Mouse (Mus musculus): ENCODE data around the gene Taf4. TPM values are rescaled to one million over a fixed set of nuclear protein-coding genes. Genes with fewer than 3 reads are reported as not detected.

The Taf4 gene
- polyA plus RNA-seq, 1 experiment from 2014 or later, result 2.1 TPM

DNA sequence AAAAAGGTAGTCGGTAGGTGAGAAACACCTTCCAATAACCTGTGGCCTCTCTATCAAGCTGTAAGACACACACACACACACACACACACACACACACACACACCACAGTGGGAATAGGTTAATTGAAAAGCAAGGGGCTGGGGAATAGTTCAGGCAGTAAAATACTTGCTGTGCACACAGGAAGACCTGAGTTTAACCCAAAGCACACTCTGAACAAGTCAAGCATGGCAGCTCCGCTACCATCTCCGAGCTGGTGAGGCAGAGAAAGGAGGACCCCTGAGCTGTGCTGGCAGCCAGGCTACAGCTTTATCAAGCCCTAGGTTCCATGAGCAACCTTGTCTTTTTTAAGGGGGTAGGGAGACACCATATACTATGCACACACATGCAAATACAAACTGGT, 7.3 kb downstream of the Taf4 start:
- Histone ChIP-seq H3K9ac (no peak overlapping the region), H3K27me3 (no peaks in the 10 kb centered on the region), H3K4me1 (replicated peaks) (peaks cover 94% of the 10 kb centered on the region), H3K27ac (no peak overlapping the region), H3K9me3 (replicated peaks) (no peaks in the 10 kb centered on the region), H3K36me3 (no peaks in the 10 kb centered on the region), H3K4me2 (no peak overlapping the region), H3K4me3 (no peak overlapping the region)
- ATAC-seq (replicated peaks; ENCODE audit: insufficient number of reproducible peaks, insufficient read depth, low FRiP score, low read depth), result no peak
- 77% methylated on average over 3 of the region's 3 CpGs for WGBS

DNA sequence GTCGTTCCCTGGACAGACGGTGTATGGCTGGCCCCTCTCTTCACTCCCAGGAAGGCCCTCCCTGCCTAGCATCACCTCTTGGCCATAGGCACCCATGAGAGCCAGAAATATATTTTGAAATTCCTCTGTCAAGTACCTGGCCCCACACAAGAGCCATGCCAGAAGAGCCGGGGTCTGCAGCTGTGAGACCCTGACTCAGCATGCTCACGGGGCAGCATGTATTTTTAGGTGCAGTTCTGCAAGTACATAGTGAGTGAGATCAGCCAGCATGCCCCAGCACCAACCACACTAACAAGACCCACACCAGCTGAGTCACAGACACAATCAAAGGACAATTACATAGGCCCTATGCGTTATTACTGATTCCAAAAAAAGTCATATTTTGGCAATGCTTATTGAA, 8.8 kb downstream of the Taf4 start:
- Histone ChIP-seq H3K9me3 (replicated peaks) (no peaks in the 10 kb centered on the region), H3K4me3 (no peak overlapping the region), H3K4me1 (replicated peaks) (peaks cover 82% of the 10 kb centered on the region), H3K27me3 (no peaks in the 10 kb centered on the region), H3K36me3 (no peaks in the 10 kb centered on the region), H3K27ac (peak overlapping the region; percentile 6; the same call in 1 of the 2 replicates), H3K4me2 (peak overlapping the region; percentile 25), H3K9ac (no peak overlapping the region)
- 40% methylated on average over 5 of the region's 5 CpGs for WGBS
- peak; percentile 65 for ATAC-seq (replicated peaks; ENCODE audit: insufficient number of reproducible peaks, insufficient read depth, low FRiP score, low read depth)

DNA sequence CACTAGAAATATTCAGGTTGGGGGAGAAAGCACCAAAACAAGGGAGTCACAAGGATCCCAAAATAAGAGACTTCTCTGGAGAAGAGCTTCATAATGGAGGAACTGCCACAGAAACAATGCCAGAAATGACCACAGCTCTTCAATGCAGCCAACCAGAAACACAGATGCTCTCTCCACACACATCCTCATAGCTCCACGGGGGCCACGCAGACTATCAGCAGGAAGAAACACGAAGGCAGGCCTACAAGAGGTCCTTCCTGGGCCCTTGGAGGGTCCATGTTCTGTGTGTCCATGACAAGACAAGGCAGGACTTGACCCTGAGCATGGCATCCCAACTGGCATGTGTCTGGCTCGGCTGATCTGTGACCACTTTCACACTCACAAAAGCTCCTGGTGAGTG, 15.0 kb downstream of the Taf4 start:
- 75% methylated on average over 4 of the region's 4 CpGs for WGBS
- Histone ChIP-seq H3K27me3 (no peaks in the 10 kb centered on the region), H3K27ac (no peak overlapping the region), H3K9me3 (replicated peaks) (no peaks in the 10 kb centered on the region), H3K4me2 (no peak overlapping the region), H3K4me3 (no peak overlapping the region), H3K4me1 (replicated peaks) (peaks cover 59% of the 10 kb centered on the region), H3K36me3 (no peaks in the 10 kb centered on the region), H3K9ac (no peak overlapping the region)
- ATAC-seq (replicated peaks; ENCODE audit: insufficient number of reproducible peaks, insufficient read depth, low FRiP score, low read depth), result no peak

DNA sequence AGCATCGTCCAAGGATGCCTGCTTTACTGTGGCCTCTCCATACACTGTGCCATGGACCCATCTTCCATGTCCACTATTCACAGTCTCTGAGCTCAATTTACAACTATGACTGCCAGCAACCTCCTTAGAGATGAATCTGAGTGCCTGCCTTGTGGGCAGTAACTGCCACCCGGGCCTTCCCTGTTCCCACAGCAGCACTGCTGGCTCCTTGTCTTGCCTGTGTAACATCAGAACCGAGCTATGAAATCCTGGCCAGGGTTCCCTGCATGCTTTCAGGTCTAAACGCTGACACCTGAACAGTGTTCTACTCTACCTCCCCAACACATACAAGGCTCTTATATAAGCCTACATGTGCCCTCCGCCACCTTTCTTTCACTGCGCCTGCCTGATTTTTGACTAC, 16.1 kb downstream of the Taf4 start:
- no peaks in the 10 kb centered on the region for H3K36me3 ChIP-seq
- no peak overlapping the region for H3K27ac ChIP-seq
- H3K9ac ChIP-seq, result no peak overlapping the region
- 84% methylated on average over 6 of the region's 6 CpGs for WGBS
- peaks cover 54% of the 10 kb centered on the region for H3K4me1 ChIP-seq (replicated peaks)
- no peak overlapping the region for H3K4me3 ChIP-seq
- no peaks in the 10 kb centered on the region for H3K27me3 ChIP-seq
- ATAC-seq (replicated peaks; ENCODE audit: insufficient number of reproducible peaks, insufficient read depth, low FRiP score, low read depth), result no peak
- no peaks in the 10 kb centered on the region for H3K9me3 ChIP-seq (replicated peaks)
- H3K4me2 ChIP-seq, result no peak overlapping the region

DNA sequence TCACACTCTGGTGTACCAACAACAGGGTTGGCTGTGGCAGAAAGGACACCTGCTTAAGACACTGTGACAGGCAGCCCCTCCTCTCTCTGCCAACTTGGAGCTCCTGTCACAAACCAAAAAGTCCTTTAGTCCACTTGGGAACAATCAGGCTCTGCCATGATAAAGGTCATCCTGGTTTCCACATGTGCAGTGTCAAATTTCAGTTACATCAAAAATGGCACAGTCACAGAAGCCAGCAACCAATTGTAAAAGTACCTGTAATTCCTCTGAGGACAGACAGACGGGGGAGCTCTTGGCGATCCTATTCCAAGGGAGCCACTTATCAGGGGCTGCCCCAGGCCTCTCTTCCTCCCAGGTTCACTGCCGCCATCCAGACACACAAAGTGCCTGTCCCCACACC, 17.1 kb downstream of the Taf4 start:
- ATAC-seq (replicated peaks; ENCODE audit: insufficient number of reproducible peaks, insufficient read depth, low FRiP score, low read depth), result 0 out of 2 replicates have a peak, but pooled peaks have one; percentile 34
- Histone ChIP-seq H3K9ac (no peak overlapping the region), H3K36me3 (no peaks in the 10 kb centered on the region), H3K4me2 (no peak overlapping the region), H3K4me3 (no peak overlapping the region), H3K27ac (peak overlapping the region; percentile 62; the same call in 1 of the 2 replicates), H3K4me1 (replicated peaks) (peaks cover 45% of the 10 kb centered on the region), H3K27me3 (no peaks in the 10 kb centered on the region), H3K9me3 (replicated peaks) (no peaks in the 10 kb centered on the region)
- WGBS, result 10% methylated on average over 3 of the region's 3 CpGs

DNA sequence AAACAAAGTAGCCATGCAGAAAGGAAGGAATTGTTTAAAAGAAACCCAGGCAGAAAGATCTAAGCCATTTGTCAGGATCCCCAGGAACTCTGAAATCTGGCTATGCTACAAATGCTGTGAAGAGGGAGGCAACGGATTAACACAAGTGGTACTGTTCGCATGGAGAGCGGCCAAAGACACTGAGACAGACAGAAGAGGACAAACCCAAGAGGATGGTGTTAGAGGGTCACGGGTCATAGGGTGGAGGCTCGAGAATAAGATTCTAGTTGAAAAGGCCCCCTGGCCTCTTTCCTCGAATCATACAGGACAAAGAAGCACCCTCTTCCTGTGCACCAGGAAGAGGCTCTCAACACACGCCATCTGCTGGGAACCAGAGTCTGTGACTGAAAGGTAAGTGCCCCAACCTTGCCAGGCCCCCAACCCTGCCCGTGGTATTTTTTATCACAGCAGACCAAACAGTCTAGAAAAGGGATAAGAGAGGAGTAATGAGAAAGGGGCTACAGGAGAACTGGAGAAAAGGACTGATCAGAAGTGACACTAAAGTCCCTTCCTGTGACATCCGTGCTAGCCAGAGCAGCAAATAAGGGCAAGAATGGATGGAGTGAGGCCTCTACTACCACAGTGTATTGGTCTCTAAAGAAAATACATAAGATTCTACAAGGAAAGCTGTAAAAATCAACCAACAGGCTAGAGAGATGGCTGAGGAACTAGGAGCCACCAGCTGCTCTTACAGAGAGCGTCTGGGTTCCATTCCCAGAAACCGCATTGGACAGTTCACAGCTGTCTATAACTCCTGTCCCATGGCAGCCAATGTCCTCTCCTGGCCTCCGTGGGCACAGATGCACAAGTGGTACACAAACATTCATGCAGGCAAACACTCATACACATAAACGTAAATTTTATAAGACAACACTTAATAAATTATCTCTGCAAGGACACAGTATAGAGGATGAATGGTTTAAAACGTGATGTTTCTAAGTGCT, 24.6 kb downstream of the Taf4 start:
- no peak overlapping the region for H3K4me3 ChIP-seq
- H3K27ac ChIP-seq, result no peak overlapping the region
- no peak for ATAC-seq (replicated peaks; ENCODE audit: insufficient number of reproducible peaks, insufficient read depth, low FRiP score, low read depth)
- peaks cover 32% of the 10 kb centered on the region for H3K4me1 ChIP-seq (replicated peaks)
- no peaks in the 10 kb centered on the region for H3K27me3 ChIP-seq
- no peaks in the 10 kb centered on the region for H3K9me3 ChIP-seq (replicated peaks)
- no peak overlapping the region for H3K9ac ChIP-seq
- 61% methylated on average over 14 of the region's 14 CpGs for WGBS
- H3K4me2 ChIP-seq, result no peak overlapping the region
- no peaks in the 10 kb centered on the region for H3K36me3 ChIP-seq

DNA sequence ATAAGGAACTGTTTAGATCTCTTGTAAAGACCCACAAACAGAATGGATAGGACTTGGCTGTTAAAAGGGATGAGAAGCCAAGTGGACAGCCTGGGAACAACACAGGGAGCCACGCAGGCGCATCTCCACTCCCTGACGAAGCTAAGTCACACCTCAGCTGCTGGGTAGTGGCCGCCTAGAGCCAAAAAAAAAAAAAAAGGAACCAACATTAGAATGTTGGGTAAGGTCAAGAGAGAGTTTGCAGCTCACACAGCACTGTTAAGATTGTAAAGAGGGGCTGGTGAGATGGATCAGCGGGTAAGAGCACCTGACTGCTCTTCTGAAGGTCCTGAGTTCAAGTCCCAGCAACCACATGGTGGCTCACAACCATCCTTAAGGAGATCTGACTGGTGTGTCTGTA, 27.6 kb downstream of the Taf4 start:
- Histone ChIP-seq H3K27ac (no peak overlapping the region), H3K4me3 (no peak overlapping the region), H3K36me3 (no peaks in the 10 kb centered on the region), H3K9me3 (replicated peaks) (no peaks in the 10 kb centered on the region), H3K4me1 (replicated peaks) (peaks cover 52% of the 10 kb centered on the region), H3K9ac (no peak overlapping the region), H3K27me3 (no peaks in the 10 kb centered on the region), H3K4me2 (no peak overlapping the region)
- WGBS, result 85% methylated on average over 5 of the region's 5 CpGs
- ATAC-seq (replicated peaks; ENCODE audit: insufficient number of reproducible peaks, insufficient read depth, low FRiP score, low read depth), result no peak

DNA sequence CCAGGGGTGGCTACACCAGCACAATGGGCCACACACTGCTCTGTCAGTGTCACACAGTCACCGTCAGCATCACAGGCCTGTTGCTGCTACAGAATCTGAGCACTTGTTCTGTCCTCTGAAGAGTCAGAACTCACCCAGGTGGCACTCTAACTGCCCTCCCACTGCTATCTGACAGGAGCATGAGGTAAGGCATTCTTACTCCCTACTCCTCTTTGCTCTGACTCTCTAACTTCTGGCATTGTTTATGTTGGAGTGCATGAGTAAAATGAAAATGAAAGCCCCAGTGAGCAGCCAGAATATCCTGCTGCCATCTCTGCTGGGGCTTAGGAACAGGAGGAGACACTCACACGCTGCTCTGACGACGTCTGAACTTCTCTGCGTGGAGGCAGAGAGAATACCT, 28.8 kb downstream of the Taf4 start:
- no peak overlapping the region for H3K27ac ChIP-seq
- 52% methylated on average over 5 of the region's 5 CpGs for WGBS
- no peak overlapping the region for H3K4me3 ChIP-seq
- ATAC-seq (replicated peaks; ENCODE audit: insufficient number of reproducible peaks, insufficient read depth, low FRiP score, low read depth), result no peak
- no peak overlapping the region for H3K9ac ChIP-seq
- no peaks in the 10 kb centered on the region for H3K9me3 ChIP-seq (replicated peaks)
- no peaks in the 10 kb centered on the region for H3K36me3 ChIP-seq
- H3K4me2 ChIP-seq, result no peak overlapping the region
- no peaks in the 10 kb centered on the region for H3K27me3 ChIP-seq
- H3K4me1 ChIP-seq (replicated peaks), result peaks cover 64% of the 10 kb centered on the region

DNA sequence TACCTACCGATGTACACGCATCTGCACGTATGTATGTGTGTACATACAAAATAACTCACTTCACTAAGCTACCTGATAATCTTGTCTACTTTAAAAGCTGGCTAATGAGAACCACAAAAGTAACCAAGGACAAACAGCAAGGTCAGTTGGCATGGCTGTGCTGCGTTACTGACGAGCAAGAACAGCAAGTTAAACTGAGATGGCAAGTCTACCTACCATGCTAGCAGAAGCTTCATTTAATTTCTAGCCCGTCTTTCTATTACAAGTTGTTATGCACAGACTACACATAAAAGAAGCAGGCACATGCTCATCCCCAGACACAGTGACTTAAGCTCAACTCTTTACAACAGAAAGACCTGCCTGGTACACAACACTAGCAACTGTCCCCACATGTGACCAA, 29.9 kb downstream of the Taf4 start:
- no peaks in the 10 kb centered on the region for H3K36me3 ChIP-seq
- H3K27me3 ChIP-seq, result no peaks in the 10 kb centered on the region
- H3K27ac ChIP-seq, result 0 out of 2 replicates have a peak overlapping the region, but pooled peaks have one; percentile 9
- no peak overlapping the region for H3K4me2 ChIP-seq
- H3K4me1 ChIP-seq (replicated peaks), result peaks cover 60% of the 10 kb centered on the region
- ATAC-seq (replicated peaks; ENCODE audit: insufficient number of reproducible peaks, insufficient read depth, low FRiP score, low read depth), result no peak
- H3K4me3 ChIP-seq, result no peak overlapping the region
- H3K9me3 ChIP-seq (replicated peaks), result no peaks in the 10 kb centered on the region
- WGBS, result 72% methylated on average over 6 of the region's 6 CpGs
- H3K9ac ChIP-seq, result no peak overlapping the region; the same call in 1 of the 2 replicates

DNA sequence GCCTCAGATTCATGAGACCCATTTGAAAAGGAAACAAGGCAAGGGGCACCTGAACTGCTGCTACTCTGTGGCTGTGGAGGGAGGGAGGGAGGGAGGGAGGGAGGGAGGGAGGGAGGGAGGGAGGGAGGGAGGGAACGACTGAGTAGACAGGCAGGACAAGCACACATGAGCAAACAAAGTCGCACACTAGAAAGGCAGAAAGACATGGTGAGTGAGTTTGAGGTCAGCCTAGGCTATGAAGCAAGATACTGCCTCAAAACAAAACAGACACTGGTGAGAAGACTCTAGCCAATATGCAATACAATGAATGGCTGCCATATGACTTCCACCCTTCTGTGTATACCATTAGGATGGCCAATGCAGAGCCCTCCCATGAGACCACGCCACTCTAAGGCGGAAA, 31.4 kb downstream of the Taf4 start:
- Histone ChIP-seq H3K27ac (no peak overlapping the region), H3K9ac (no peak overlapping the region), H3K36me3 (no peaks in the 10 kb centered on the region), H3K9me3 (replicated peaks) (no peaks in the 10 kb centered on the region), H3K4me3 (no peak overlapping the region), H3K4me2 (no peak overlapping the region), H3K27me3 (no peaks in the 10 kb centered on the region), H3K4me1 (replicated peaks) (peaks cover 62% of the 10 kb centered on the region)
- 56% methylated on average over 4 of the region's 4 CpGs for WGBS
- ATAC-seq (replicated peaks; ENCODE audit: insufficient number of reproducible peaks, insufficient read depth, low FRiP score, low read depth), result no peak

DNA sequence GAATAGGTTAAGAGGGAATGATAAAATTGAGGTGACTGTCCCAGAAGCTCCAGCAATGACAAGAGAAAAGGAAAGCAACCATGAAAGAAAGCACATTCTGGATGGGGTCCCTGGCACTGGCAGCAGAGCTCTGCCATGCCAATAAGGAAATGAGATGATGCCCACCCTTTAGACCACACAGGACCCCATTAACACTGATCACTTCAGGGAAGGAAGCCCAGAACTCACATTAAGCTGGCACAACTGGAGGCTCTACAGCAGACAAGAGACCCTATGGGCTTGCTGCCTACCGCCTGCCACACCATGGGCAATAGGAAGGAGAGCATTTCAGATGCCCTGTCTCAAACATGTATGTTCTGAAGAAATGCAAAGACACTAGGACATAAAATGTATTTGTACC, 34.8 kb downstream of the Taf4 start:
- Histone ChIP-seq H3K36me3 (no peaks in the 10 kb centered on the region), H3K4me1 (replicated peaks) (peaks cover 45% of the 10 kb centered on the region), H3K4me2 (no peak overlapping the region), H3K27ac (no peak overlapping the region), H3K4me3 (no peak overlapping the region), H3K27me3 (no peaks in the 10 kb centered on the region), H3K9me3 (replicated peaks) (no peaks in the 10 kb centered on the region), H3K9ac (no peak overlapping the region)
- no peak for ATAC-seq (replicated peaks; ENCODE audit: insufficient number of reproducible peaks, insufficient read depth, low FRiP score, low read depth)
- WGBS, result 92% methylated on average over 1 of the region's 1 CpGs

DNA sequence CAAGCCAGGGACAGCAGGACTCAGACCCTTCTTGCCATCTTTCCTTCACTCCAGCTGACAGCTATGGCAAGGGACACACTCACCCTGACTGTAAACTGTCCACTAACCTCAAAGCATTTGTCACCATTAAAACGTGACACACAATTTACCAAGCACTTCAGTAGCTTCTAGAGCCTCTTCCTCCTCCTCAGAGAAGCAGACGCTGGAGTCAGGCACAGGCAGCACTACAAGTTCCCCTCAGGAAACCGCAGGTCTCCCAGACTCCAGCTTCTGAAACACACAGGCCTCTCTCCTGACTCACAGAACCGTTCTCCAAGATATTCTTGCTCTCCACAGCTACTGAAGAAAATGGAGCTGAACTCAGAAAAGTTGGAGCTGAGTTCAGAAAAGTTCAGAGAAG, 39.4 kb downstream of the Taf4 start:
- Histone ChIP-seq H3K27ac (no peak overlapping the region), H3K36me3 (no peaks in the 10 kb centered on the region; the same call in 1 of the 2 replicates), H3K4me2 (no peak overlapping the region), H3K9ac (no peak overlapping the region), H3K9me3 (replicated peaks) (no peaks in the 10 kb centered on the region), H3K4me3 (no peak overlapping the region), H3K4me1 (replicated peaks) (0 out of 2 replicates have a peak, but pooled peaks cover 5% of the 10 kb centered on the region), H3K27me3 (no peaks in the 10 kb centered on the region)
- no peak for ATAC-seq (replicated peaks; ENCODE audit: insufficient number of reproducible peaks, insufficient read depth, low FRiP score, low read depth)
- 59% methylated on average over 4 of the region's 4 CpGs for WGBS

Data from heart, embryonic 15.5 days (tissue).